Mouse (Mus musculus) neural tube, embryonic 11.5 days (tissue): ENCODE data around the gene U2af1l4. TPM values are rescaled to one million over a fixed set of nuclear protein-coding genes. Genes with fewer than 3 reads are reported as not detected.

ENCODE experiments used
- ATAC-seq: fragments of 200-750 bp; cut with Nextera tagmentation; 2 replicates; pipeline ENCODE4 v1.8.0; 2017; ENCODE audit warnings: moderate number of reproducible peaks, mild to moderate bottlenecking, moderate TSS enrichment, moderate library complexity; ENCODE audit not compliant: insufficient read depth, low FRiP score, low TSS enrichment
- DNase-seq: peaks from one replicate; pipeline ENCODE4 v3.0.0-alpha.2; 2015; ENCODE audit warnings: low spot score
- H3K27ac ChIP-seq: fragments of 300-500 bp; sonication (generic); 2 replicates; pipeline ENCODE4 v1.5.1; 2014; ENCODE audit warnings: low read depth, mild to moderate bottlenecking, low read length
- H3K27me3 ChIP-seq: fragments of 300-500 bp; sonication (generic); 2 replicates; pipeline ENCODE4 v1.6.1; 2014; ENCODE audit warnings: mild to moderate bottlenecking, low read length, mixed read lengths; ENCODE audit not compliant: control insufficient read depth, insufficient read depth
- H3K36me3 ChIP-seq: fragments of 300-500 bp; sonication (generic); 2 replicates; pipeline ENCODE4 v1.6.1; 2014; ENCODE audit warnings: mild to moderate bottlenecking, low read length, moderate library complexity, mixed read lengths; ENCODE audit not compliant: control insufficient read depth, insufficient read depth
- H3K4me1 ChIP-seq: fragments of 300-500 bp; sonication (generic); 2 replicates; pipeline ENCODE4 v1.6.1; 2014; ENCODE audit warnings: low read length, mixed read lengths; ENCODE audit not compliant: control insufficient read depth, insufficient read depth
- H3K4me2 ChIP-seq: fragments of 300-500 bp; sonication (generic); 2 replicates; pipeline ENCODE4 v1.6.1; 2014; ENCODE audit warnings: low read depth, mild to moderate bottlenecking, moderate library complexity
- H3K4me3 ChIP-seq: fragments of 300-500 bp; sonication (generic); 2 replicates; pipeline ENCODE4 v1.5.1; 2014; ENCODE audit warnings: low read depth, low read length
- H3K9ac ChIP-seq: fragments of 300-500 bp; sonication (generic); 2 replicates; pipeline ENCODE4 v1.6.1; 2014; ENCODE audit warnings: mild to moderate bottlenecking, low read length
- H3K9me3 ChIP-seq: fragments of 300-500 bp; sonication (generic); 2 replicates; pipeline ENCODE4 v1.6.1; 2016; ENCODE audit warnings: low read length; ENCODE audit not compliant: control insufficient read depth
- WGBS: fragments of 180-500 bp; shearing (Covaris S2); extraction: QIAGEN DNeasy Blood & Tissue Kit; methylation state at CpG from one replicate; pipeline ENCODE4 v1.1.7; 2014; 5-methylcytosine and 5-hydroxymethylcytosine counted together
- polyA plus RNA-seq: library from polyadenylated mRNA; unstranded; fragments of >200 nt; fragmentation: Nextera tagmentation; extraction: Ambion mirVana; gene quantifications from 2 replicates; pipeline ENCODE4 v1.2.1, GENCODE M21; 2014

Gene U2af1l4
- polyA plus RNA-seq, 1 experiment from 2014 or later, result 95.5 TPM

DNA sequence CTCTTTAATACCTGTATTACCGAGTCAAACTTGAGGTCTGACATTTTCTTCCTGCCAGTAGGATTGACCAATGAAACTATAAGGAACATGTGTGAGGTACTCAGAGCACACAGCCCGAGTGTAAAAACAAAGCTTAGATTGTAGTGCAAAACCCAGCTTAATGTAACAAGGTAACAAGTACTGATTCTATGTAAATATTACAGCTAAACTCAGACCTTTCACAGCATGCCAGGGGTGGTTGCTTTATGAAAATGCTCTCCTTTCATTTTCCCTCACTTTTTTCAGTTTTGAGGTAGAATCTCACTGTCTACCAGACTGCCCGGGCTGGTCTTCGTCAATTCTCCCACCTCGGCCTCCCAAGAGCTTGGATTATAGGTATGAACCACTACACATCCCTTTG, 33.0 kb downstream of the U2af1l4 start:
- 84% methylated on average over 5 of the region's 5 CpGs for WGBS
- no peaks in the 10 kb centered on the region for H3K27me3 ChIP-seq
- H3K9ac ChIP-seq, result no peak overlapping the region
- no peak for ATAC-seq
- H3K36me3 ChIP-seq, result no peaks in the 10 kb centered on the region
- DNase-seq, result no peak
- no peaks in the 10 kb centered on the region for H3K9me3 ChIP-seq
- H3K27ac ChIP-seq, result no peak overlapping the region
- H3K4me1 ChIP-seq, result no peaks in the 10 kb centered on the region
- H3K4me2 ChIP-seq, result no peak overlapping the region
- H3K4me3 ChIP-seq, result no peak overlapping the region

DNA sequence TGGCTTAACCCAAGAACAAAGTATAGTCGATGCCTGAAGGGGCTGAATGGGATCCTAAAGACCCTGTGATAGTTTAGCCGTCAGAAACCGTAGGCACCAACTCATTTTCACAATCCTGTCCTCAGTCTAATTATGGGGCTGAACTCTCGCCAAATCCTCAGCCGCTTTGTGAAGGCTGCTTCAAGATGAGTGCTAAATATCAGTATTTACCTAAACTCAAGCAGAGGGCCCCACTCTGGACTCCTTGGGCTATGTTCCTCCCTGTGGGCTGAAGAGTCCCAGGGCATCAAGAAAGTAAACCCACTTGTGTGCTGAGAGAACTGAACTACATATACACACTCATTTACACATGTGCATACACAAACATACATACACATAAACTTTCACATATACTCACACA, 33.7 kb downstream of the U2af1l4 start:
- no peak overlapping the region for H3K4me3 ChIP-seq
- H3K36me3 ChIP-seq, result no peaks in the 10 kb centered on the region
- WGBS, result 88% methylated on average over 5 of the region's 5 CpGs
- H3K9ac ChIP-seq, result no peak overlapping the region
- DNase-seq (no peak), ATAC-seq (no peak)
- no peak overlapping the region for H3K4me2 ChIP-seq
- H3K27ac ChIP-seq, result no peak overlapping the region
- H3K9me3 ChIP-seq, result no peaks in the 10 kb centered on the region
- no peaks in the 10 kb centered on the region for H3K27me3 ChIP-seq
- no peaks in the 10 kb centered on the region for H3K4me1 ChIP-seq

DNA sequence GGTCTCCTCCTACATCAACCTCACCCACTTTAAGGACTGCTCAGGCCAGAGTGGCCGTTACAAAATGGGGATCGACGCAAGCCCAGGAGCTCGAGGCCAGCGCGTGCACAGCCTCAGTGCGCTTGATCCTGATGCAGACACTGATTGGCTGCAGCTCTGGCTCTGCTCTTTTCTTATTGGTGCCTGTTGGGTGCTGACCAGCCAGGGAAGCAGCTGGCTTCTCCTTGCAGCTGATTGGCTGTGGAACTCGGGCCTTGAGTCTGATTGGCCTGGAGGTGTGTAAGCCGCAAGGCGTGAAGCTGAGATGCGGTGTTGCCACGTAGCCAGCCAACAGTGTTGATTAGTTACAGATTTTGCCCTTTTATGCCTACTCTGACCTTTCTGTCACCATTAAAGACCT, 35.7 kb downstream of the U2af1l4 start, which contains the start of gene Zbtb32:
Zbtb32 (minus strand) TSS at position 124 of the 400 bp plus-strand sequence.
- 94% methylated on average over 12 of the region's 12 CpGs for WGBS
- H3K9ac ChIP-seq, result no peak within 1 kb of the TSS
- H3K9me3 ChIP-seq, result no peaks in the 10 kb centered on the region
- H3K4me1 ChIP-seq, result no peaks in the 10 kb centered on the region
- ATAC-seq (no peak), DNase-seq (no peak)
- no peak within 1 kb of the TSS for H3K27ac ChIP-seq
- no peak within 1 kb of the TSS for H3K4me3 ChIP-seq
- no peaks in the 10 kb centered on the region for H3K27me3 ChIP-seq
- H3K4me2 ChIP-seq, result no peak within 1 kb of the TSS
- no peaks in the 10 kb centered on the region for H3K36me3 ChIP-seq

DNA sequence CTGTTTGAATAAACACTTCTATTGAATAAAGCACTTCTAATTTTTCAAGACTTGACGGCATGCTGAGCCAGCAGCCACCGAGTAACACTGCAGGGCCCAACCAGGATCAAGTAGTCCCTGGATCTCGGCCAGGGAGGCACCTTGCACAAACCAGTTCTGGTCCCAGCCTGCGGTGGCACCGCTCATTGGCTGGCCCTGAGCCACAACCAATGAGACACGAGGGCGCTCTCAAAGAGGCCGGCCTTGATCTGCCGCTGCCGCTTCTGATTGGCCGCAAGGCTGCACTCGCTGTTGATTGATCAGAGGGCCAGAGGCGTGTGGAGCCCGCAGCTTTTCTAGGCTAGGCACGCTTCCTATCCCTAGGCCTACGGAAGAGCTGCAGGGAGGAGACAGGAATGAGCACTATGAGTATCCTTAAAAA, 36.8 kb downstream of the U2af1l4 start:
- DNase-seq, result peak; percentile 88
- no peak overlapping the region for H3K9ac ChIP-seq
- WGBS, result 1% methylated on average over 16 of the region's 16 CpGs
- ATAC-seq, result peak; percentile 99
- H3K27me3 ChIP-seq, result no peaks in the 10 kb centered on the region
- H3K27ac ChIP-seq, result no peak overlapping the region
- H3K4me1 ChIP-seq, result no peaks in the 10 kb centered on the region
- H3K4me2 ChIP-seq, result no peak overlapping the region
- H3K36me3 ChIP-seq, result no peaks in the 10 kb centered on the region
- H3K4me3 ChIP-seq, result no peak overlapping the region
- H3K9me3 ChIP-seq, result no peaks in the 10 kb centered on the region

DNA sequence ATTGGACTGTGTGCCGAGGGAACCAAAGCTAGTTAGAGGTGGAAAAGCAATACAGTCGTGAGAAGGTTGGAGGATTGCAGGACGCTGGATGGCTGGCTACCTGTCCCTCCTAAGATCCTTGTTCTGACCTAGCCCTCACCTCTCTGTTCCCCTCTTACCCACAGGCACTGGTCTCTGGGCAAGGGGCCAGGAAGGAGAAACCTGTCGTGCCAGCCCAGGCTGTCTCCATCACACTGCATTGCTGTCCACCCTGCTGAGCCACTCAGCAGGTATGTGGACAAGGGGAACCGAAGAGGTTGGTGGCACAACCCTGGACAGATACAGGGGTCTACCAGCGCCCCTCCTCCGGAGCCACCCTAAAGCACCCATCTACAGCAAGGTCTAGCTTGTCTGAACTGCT, 37.5 kb downstream of the U2af1l4 start:
- Histone ChIP-seq H3K4me2 (no peak overlapping the region), H3K36me3 (no peaks in the 10 kb centered on the region), H3K27me3 (no peaks in the 10 kb centered on the region), H3K9me3 (no peaks in the 10 kb centered on the region), H3K27ac (no peak overlapping the region), H3K9ac (no peak overlapping the region), H3K4me1 (no peaks in the 10 kb centered on the region), H3K4me3 (no peak overlapping the region)
- no peak for DNase-seq
- 72% methylated on average over 7 of the region's 7 CpGs for WGBS
- no peak for ATAC-seq

DNA sequence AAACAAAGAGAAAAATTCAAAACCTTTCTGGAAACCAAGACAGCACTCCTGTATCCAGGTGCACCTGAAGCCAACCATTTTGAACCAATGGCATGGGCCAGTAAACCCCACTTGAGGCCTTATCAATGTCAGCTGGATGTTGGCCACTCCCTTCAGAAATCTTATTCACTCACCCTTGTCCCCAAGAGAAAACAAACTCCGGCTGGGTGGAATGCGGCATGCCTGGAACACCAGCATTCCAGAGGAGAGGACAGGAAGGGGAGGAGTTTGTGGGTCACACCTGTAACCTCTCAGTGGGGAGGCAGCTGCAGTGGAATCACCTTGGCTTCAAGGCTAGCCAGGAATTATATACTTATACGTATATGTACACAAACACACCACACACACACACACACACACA, 39.5 kb downstream of the U2af1l4 start:
- 41% methylated on average over 3 of the region's 3 CpGs for WGBS
- Histone ChIP-seq H3K9ac (no peak overlapping the region), H3K27me3 (no peaks in the 10 kb centered on the region), H3K36me3 (no peaks in the 10 kb centered on the region), H3K9me3 (no peaks in the 10 kb centered on the region), H3K27ac (no peak overlapping the region), H3K4me1 (no peaks in the 10 kb centered on the region), H3K4me2 (no peak overlapping the region), H3K4me3 (no peak overlapping the region)
- ATAC-seq, result no peak
- no peak for DNase-seq

DNA sequence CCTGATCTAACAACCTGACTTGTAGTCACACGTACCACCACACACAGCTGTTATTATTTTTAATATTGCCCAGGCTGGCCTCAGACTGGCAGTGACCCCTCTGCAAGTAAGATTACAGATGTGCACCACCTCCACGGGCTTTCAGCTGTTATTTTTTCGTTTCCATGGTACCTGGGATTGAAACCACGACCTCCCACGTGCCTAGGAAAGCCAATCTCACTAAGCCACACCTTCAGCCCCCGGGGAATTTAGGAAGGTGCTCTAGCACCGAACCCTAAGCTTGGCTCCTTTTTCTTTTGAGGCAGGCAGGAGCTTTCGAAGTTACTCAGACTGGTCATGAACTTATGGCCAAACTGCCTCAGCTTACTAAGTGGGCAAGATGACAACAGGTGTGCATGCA, 41.3 kb downstream of the U2af1l4 start:
- Histone ChIP-seq H3K36me3 (no peaks in the 10 kb centered on the region), H3K4me1 (no peaks in the 10 kb centered on the region), H3K4me3 (no peak overlapping the region), H3K27ac (no peak overlapping the region), H3K27me3 (no peaks in the 10 kb centered on the region), H3K4me2 (no peak overlapping the region), H3K9ac (no peak overlapping the region), H3K9me3 (no peaks in the 10 kb centered on the region)
- ATAC-seq (no peak), DNase-seq (no peak)
- 64% methylated on average over 8 of the region's 8 CpGs for WGBS

DNA sequence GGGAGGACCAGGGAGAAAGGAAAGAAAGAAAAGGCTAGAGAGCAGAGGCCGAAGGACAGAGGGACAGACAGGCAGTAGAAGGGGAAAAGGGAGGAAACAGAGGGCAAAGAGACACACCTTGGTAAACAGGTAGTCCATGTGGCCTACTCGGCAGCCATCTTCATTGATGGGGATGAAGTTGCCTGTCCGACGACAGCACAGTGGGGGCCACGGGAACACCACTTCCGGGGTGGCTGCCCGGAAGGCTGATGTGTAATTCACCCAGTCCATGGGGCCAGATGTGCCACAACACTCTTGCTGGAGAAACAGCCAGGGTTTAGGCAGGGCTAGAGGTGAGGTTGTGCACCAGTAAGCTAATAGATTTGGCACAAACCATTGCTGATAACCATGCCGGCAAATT, 41.8 kb downstream of the U2af1l4 start:
- H3K36me3 ChIP-seq, result no peaks in the 10 kb centered on the region
- H3K27me3 ChIP-seq, result no peaks in the 10 kb centered on the region
- H3K4me2 ChIP-seq, result no peak overlapping the region
- H3K4me3 ChIP-seq, result no peak overlapping the region
- 91% methylated on average over 8 of the region's 8 CpGs for WGBS
- H3K9me3 ChIP-seq, result no peaks in the 10 kb centered on the region
- no peak overlapping the region for H3K27ac ChIP-seq
- ATAC-seq (no peak), DNase-seq (no peak)
- H3K9ac ChIP-seq, result no peak overlapping the region
- no peaks in the 10 kb centered on the region for H3K4me1 ChIP-seq

DNA sequence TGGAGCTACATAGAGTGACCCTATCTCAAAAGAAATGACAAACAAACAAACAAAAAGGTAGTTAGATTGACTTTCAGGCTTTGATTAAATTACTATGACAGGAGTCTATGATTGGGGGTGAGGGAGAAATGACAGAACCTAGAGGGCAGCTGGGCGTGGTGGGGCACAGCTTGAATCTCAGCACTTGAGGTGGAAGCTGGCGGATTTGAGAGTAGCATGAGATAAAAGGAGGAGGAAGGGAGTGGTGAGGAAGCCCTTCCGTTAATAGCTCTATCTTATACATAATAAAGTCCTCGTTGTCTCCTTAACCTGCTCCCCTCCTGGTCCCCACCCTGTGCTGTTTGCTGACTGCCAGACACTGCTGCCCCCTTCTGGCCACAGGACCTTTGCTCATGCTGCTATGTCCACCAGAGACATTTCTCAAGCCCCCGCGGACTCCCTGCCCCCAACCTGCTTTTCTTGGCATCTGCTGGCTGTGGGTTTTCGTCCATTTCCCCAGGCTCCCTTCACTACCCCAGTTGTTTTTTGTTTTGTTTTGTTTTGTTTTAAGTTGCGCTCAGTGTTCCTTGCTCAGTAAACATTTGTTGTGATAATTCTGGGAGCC, 44.7 kb downstream of the U2af1l4 start:
- Histone ChIP-seq H3K9ac (no peak overlapping the region), H3K36me3 (no peaks in the 10 kb centered on the region), H3K4me3 (no peak overlapping the region), H3K4me2 (no peak overlapping the region), H3K27ac (no peak overlapping the region), H3K4me1 (no peaks in the 10 kb centered on the region), H3K9me3 (no peaks in the 10 kb centered on the region), H3K27me3 (no peaks in the 10 kb centered on the region)
- ATAC-seq (no peak), DNase-seq (peak; percentile 68)
- 27% methylated on average over 8 of the region's 8 CpGs for WGBS
